Mouse (Mus musculus): ENCODE measurements around the gene Myo18a.

GRCm38 (mm10) chr11:77848131-77848530, 85.1 kb downstream of the Myo18a start:
- TF ChIP-seq CTCF (IDR thresholded peaks at IDR 0.05; ENCODE audit: low read depth) = no peak
- no peak for TF ChIP-seq EP300 (IDR thresholded peaks at IDR 0.05; ENCODE audit: low read depth)

All from heart, postnatal 0 days (tissue).